Mouse (Mus musculus) heart, embryonic 13.5 days (tissue): ENCODE measurements around the gene Gm10722. TPM values are rescaled to one million over a fixed set of nuclear protein-coding genes. Genes with fewer than 3 reads are reported as not detected.
"Not testable (repeated sequence)": the region's sequence is repeated elsewhere in the genome, so short reads cannot be mapped to it uniquely, and the experiment has no call there.

Source experiments
- ATAC-seq: fragments of 200-750 bp; cut with Nextera tagmentation; 2 replicates; pipeline ENCODE4 v1.8.0; 2017; ENCODE audit warnings: moderate TSS enrichment; ENCODE audit not compliant: insufficient number of reproducible peaks, low FRiP score, low TSS enrichment; ENCODE audit errors: extremely low read depth
- H3K27ac ChIP-seq: fragments of 300-500 bp; sonication (generic); replicated peaks from 2 replicates; pipeline ENCODE4 v1.5.1; 2015; ENCODE audit warnings: moderate library complexity, mild to moderate bottlenecking, inconsistent platforms
- H3K27me3 ChIP-seq: fragments of 300-500 bp; sonication (generic); replicated peaks from 2 replicates; pipeline ENCODE4 v1.6.1; 2015; ENCODE audit warnings: mild to moderate bottlenecking, inconsistent platforms
- H3K36me3 ChIP-seq: fragments of 300-500 bp; sonication (generic); 2 replicates; pipeline ENCODE4 v1.6.1; 2015; ENCODE audit warnings: mild to moderate bottlenecking, inconsistent platforms
- H3K4me1 ChIP-seq: fragments of 300-500 bp; sonication (generic); 2 replicates; pipeline ENCODE4 v1.6.1; 2015; ENCODE audit warnings: inconsistent platforms
- H3K4me2 ChIP-seq: fragments of 300-500 bp; sonication (generic); 2 replicates; pipeline ENCODE4 v1.6.1; 2015; ENCODE audit warnings: inconsistent platforms, mild to moderate bottlenecking, moderate library complexity
- H3K4me3 ChIP-seq: fragments of 300-500 bp; sonication (generic); 2 replicates; pipeline ENCODE4 v1.5.1; 2015; ENCODE audit warnings: moderate library complexity, mild to moderate bottlenecking, inconsistent platforms
- H3K9ac ChIP-seq: fragments of 300-500 bp; sonication (generic); 2 replicates; pipeline ENCODE4 v1.6.1; 2015; ENCODE audit warnings: inconsistent platforms, mild to moderate bottlenecking, moderate library complexity
- H3K9me3 ChIP-seq: fragments of 300-500 bp; sonication (generic); 2 replicates; pipeline ENCODE4 v1.6.1; 2016; ENCODE audit warnings: inconsistent platforms
- WGBS: fragments of 180-500 bp; shearing (Covaris S2); methylation state at CpG from one replicate; pipeline ENCODE4 v1.1.7; 2015; ENCODE audit warnings: mixed read lengths; 5-methylcytosine and 5-hydroxymethylcytosine counted together
- microRNA-seq: library from miRNA; unstranded; fragments of <30 nt; microRNA quantifications from one replicate; pipeline ENCODE4, GENCODE M21; 2016
- polyA plus RNA-seq: library from polyadenylated mRNA; unstranded; fragments of >200 nt; fragmentation: Nextera tagmentation; extraction: Ambion mirVana; gene quantifications from 2 replicates; pipeline ENCODE4 v1.2.1, GENCODE M21; 2015

Gm10722 gene
- polyA plus RNA-seq, 1 experiment from 2014 or later, result not detected

- not testable (repeated sequence) for H3K4me1 ChIP-seq, H3K36me3 ChIP-seq, H3K27me3 ChIP-seq, H3K27ac ChIP-seq, H3K9me3 ChIP-seq, ATAC-seq, H3K4me2 ChIP-seq, H3K4me3 ChIP-seq, H3K9ac ChIP-seq
- WGBS, result 64% methylated on average over 9 of the region's 9 CpGs
Measured at GRCm38 (mm10) chr9:3027200-3027599, 26.5 kb downstream of the Gm10722 start.

- not testable (repeated sequence) for H3K4me1 ChIP-seq, H3K4me2 ChIP-seq, ATAC-seq, H3K4me3 ChIP-seq, H3K9ac ChIP-seq, H3K27me3 ChIP-seq, H3K27ac ChIP-seq, H3K36me3 ChIP-seq, H3K9me3 ChIP-seq
- 58% methylated on average over 14 of the region's 16 CpGs for WGBS
Measured at GRCm38 (mm10) chr9:3029276-3030000, 28.7 kb downstream of the Gm10722 start.

GRCm38 (mm10) chr9:3030677-3031318 lies 30.1 kb downstream of the Gm10722 start:
- H3K9me3 ChIP-seq, H3K4me3 ChIP-seq, H3K4me2 ChIP-seq, H3K36me3 ChIP-seq, H3K9ac ChIP-seq, ATAC-seq, H3K4me1 ChIP-seq, H3K27ac ChIP-seq, H3K27me3 ChIP-seq: not testable (repeated sequence)
- WGBS, result 55% methylated on average over 3 of the region's 10 CpGs

- not testable (repeated sequence) for H3K4me3 ChIP-seq, H3K9ac ChIP-seq, ATAC-seq, H3K36me3 ChIP-seq, H3K4me1 ChIP-seq, H3K9me3 ChIP-seq, H3K27me3 ChIP-seq, H3K27ac ChIP-seq, H3K4me2 ChIP-seq
- 68% methylated on average over 2 of the region's 8 CpGs for WGBS
Measured at GRCm38 (mm10) chr9:3034299-3034698, 33.6 kb downstream of the Gm10722 start, which contains the start of gene Gm17535. Gene Gm17535, plus strand, starts transcription at chr9:3034599.

- 68% methylated on average over 8 of the region's 8 CpGs for WGBS
- not testable (repeated sequence) for H3K4me2 ChIP-seq, ATAC-seq, H3K36me3 ChIP-seq, H3K27ac ChIP-seq, H3K9ac ChIP-seq, H3K4me3 ChIP-seq, H3K27me3 ChIP-seq, H3K9me3 ChIP-seq, H3K4me1 ChIP-seq
Measured at GRCm38 (mm10) chr9:3036577-3036976, 35.9 kb downstream of the Gm10722 start, which contains the start of gene Gm10715. Gene Gm10715, plus strand, starts transcription at chr9:3036877.

GRCm38 (mm10) chr9:3038161-3038560 lies 37.4 kb downstream of the Gm10722 start:
- WGBS, result 59% methylated on average over 4 of the region's 4 CpGs
- not testable (repeated sequence) for H3K4me3 ChIP-seq, H3K4me2 ChIP-seq, H3K36me3 ChIP-seq, H3K27ac ChIP-seq, ATAC-seq, H3K9ac ChIP-seq, H3K27me3 ChIP-seq, H3K4me1 ChIP-seq
- peaks cover 14% of the 10 kb centered on the region; the same call in 1 of the 2 replicates for H3K9me3 ChIP-seq

Small RNAs within 50 kb of the gene (microRNA-seq; reads per million reads assigned to microRNA genes)
- gene Mir101c, result not detected

Other genes with a start within 250 kb of the Gm10722 start
- not detected in 2 replicates for gene Gm11168, start 2.4 kb downstream of the Gm10722 start, polyA plus RNA-seq
- gene Gm10721, start 12.2 kb downstream of the Gm10722 start, polyA plus RNA-seq, result 0.48 TPM in 1 of 2 replicates, not detected in the other
- not detected in 2 replicates for gene Gm10720, start 14.7 kb downstream of the Gm10722 start, polyA plus RNA-seq
- 0.28 TPM in 1 of 2 replicates, not detected in the other for gene Gm10719, start 16.5 kb downstream of the Gm10722 start, polyA plus RNA-seq
- gene Gm10718, start 22.6 kb downstream of the Gm10722 start, polyA plus RNA-seq, result 0.56 and 1.4 TPM in 2 replicates
- gene Gm10717, start 24.5 kb downstream of the Gm10722 start, polyA plus RNA-seq, result 0.64 TPM in 1 of 2 replicates, not detected in the other
- not detected in 2 replicates for gene Gm17535, start 33.7 kb downstream of the Gm10722 start, polyA plus RNA-seq
- not detected in 2 replicates for gene Gm10715, start 36.0 kb downstream of the Gm10722 start, polyA plus RNA-seq